Mouse (Mus musculus): Measurements from ENCODE around the gene Sgpp1.

Sgpp1 gene

DNA sequence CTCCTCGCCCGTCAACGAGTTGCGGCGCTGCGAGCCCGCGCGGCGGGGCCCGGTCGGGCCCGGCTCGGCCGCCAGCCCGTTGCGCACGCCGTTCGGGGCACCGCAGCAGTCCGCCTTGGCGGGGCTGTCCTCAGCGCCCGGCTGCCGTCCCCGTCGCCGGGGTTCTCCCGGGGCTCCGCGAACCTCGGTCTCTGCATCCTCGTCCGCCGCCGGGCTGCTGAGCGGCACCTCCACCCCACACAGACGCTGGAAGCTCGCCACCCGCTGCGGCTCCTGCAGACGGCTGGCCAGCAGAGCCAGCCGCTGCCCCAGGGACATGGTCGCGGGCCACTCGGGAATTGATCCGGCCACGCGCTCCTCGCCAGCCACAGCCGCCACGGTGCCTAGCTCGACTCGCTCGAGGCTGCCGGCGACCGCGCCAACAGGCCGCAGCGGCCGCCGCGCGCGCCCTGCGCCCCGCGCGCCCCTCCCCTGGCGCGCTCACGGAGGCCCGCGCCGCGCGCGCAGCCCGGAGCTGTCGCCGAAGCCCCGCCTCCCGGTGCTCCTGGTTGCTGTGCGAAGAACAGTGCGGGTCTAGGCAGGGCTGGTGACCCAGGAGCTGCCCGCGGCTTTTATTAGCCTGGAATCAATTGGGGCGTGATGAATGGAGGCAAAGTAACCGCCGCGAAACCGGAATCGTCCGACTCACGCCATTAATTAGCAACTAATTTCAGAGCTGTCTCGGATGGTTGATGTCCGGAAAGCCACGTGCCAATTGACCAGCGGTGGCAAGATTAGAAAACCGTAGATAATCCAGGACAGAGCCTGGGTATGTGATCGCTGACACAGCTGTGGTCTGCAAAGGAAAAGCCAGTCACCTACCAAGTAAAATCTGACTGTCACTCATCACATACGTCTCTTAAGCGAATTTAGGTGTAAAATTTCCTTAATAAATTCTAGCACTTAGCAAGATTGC, at the start of gene Sgpp1:
Sgpp1 (minus strand) TSS at position 484 of the 955 bp plus-strand sequence.
- DNase-seq (ENCODE audit: low read depth, low spot score) = peak; percentile 83

DNA sequence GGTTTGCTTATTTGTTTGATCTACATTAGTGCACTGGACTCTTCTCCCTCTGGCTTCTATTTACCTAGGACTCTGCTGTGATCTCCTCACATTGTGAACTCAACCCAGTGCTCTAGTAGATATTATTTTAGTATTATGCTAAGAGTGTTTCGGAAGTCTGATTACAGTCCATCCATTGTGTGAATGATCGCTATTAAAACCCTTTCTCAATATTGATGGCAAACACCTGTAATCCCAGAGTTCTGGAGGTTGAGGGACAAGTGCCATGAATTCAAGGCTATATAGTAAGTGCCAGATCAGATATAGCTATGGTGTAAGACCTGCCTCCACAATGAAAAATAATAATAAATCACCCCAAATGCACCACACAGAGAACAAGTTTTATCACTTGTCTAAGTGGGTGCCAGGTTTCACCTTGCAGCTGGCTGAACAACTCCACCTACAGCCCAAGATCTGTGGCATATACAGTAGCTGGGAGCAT, 48.8 kb upstream of the Sgpp1 start:
- DNase-seq (ENCODE audit: low read depth, low spot score) = no peak

DNA sequence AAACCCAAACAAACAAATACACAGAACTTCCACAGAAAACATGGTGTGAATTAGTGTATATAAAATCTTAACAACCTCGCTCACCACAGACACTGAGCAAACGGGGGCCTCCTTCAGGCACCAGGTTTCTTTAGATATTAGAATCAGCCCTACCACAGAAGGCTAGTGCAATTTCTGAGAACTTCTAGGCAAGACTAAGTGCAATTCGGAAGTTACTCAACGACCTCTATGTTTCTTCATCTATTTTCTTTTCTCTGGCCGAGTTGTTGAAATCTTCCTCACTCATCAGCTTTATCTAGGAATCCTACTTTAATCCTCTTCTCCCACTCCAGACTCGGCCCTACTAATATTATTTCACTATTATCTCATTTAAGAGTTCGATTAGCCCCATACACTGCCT, 46.5 kb upstream of the Sgpp1 start:
- DNase-seq (ENCODE audit: low read depth, low spot score) = no peak

DNA sequence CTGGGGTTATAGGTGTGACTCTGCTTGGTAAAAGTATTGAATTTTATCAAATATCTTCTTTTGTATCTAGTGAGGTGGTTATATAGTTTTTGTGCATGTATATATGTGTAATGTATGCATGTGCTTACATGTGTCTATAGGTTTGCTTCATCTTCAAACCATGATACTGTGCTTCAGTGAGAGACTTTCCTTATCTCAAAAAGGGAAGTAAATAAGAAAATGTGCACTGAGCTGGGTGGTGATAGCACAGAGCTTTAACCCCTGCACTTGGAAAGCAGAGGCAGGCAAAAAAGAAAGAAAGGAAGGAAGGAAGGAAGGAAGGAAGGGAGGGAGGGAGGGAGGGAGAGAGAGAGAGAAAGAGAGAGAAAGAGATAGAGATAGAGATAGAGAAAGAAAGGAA, 45.9 kb upstream of the Sgpp1 start:
- no peak for DNase-seq (ENCODE audit: low read depth, low spot score)

DNA sequence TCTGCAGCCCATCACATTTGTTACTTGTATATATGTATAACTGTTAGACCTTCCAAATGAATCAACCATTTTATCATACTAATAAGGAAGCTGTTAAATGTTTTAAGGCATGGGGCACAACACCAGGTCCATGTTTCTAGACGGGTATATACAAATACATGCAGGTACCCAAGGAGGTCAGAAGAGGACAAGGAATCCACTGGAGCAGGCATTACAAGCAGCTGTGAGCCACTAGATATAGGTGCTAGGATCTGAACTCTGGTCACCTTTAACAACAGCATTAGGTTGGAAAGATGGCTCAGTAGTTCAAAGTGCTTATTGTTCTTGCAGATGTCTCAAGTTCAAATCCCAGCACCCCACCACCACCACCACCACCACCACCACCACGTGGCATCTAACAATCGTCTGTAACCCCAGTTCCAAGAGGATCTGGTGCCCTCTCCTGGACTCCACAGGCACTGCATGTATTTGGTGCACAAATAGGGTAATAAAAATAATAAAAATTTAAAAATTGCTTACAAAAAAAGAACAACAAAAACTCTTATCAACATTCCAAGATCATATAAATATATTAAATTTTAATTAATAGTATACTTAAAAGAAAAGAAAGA, 37.0 kb upstream of the Sgpp1 start:
- peak; percentile 56 for DNase-seq (ENCODE audit: low read depth, low spot score)

DNA sequence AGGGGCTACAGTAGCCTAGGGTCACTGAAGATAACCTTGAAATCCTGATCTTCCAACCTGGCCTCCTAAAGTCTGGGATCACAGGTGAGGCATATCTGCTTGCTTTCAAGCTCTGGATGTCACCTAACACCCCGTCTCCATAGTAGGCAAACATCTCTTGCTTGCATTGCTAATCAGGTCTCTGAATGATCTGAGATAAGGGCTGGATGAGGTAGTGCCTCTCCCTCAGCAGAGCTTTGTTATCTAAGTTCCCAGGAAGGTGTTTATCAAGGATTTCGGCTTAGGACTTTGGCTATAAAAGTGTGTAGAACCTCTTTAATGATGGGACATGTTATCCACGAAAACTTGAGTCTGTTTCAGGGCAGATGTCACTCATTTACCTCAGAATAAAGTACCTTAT, 35.9 kb upstream of the Sgpp1 start:
- no peak for DNase-seq (ENCODE audit: low read depth, low spot score)

DNA sequence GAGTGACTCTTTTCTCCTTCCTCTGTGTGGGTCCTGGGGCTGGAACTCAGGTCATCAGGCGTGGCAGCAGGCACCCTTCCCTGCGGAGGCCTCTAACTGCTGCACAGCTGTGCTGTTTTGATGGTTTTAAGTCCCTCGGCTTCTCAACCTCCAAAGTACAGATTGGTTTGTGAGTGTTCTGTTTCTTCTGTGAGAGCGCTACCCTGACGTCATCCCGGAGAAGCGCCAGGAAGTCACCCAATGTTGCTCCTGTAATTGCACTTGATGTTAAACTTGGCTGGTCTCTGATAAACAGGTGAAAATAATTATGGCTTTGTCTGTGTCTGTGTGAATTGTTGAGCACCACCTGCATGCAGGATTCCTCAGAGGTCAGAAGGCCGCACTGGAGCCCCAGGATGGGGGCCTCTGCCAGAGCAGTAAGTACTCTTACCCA, 31.4 kb upstream of the Sgpp1 start:
- DNase-seq (ENCODE audit: low read depth, low spot score) = peak; percentile 16

DNA sequence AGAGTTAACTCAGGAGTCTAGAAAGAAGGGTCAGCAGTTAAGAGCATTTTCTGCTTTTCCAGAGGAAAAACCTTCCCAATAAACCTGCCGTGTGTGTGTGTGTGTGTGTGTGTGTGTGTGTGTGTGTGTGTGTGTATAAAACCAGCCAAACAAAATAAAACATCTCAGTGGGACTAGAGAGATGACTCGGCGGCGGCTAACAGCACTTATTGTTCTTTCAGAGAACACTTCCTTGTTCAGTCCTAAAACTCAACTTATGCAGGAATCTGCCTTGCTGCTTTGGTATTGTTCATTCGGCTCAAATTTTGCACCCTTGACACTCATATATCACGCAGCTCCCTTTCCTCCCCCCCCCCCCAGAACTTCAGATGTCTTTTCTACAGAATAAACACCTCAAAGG, 30.9 kb upstream of the Sgpp1 start:
- peak; percentile 13 for DNase-seq (ENCODE audit: low read depth, low spot score)

DNA sequence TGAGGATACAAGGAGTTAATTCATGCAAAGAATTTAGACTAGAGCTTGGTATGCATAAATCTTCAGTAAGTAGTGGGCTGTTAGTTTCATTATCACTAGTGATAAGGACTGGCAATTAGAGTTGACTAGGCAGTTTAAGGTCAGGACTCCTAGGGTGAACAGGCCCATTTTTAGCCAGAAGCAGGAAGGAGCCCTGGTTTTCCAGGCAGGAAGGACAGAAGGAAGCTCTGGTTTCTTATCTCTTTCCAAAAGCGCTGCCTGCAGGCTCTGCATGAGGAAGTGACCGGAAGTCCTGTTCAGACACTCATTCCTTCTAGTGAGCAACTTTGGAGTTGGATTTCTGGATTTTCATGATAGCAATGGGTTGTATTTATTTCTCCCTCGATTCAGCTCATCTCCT, 30.2 kb upstream of the Sgpp1 start:
- DNase-seq (ENCODE audit: low read depth, low spot score) = no peak

DNA sequence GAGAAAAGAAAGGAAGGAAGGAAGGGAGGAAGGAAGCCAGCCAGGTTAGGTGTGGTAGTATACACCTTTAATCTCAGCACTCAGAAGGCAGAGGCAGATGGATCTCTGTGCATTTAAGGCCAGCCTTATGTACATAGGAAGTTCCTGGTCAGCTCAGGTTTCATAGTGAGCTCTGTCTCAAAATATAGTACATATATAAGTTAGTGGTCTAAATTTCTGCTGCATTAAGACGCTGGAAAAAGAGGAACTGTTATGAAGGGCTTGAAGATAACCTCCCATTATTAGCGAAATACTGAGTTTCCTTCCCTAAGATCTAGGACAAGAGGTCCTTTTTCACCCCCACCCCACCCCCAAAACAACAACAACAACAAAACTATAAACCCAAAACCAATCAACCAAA, 20.9 kb upstream of the Sgpp1 start:
- DNase-seq (ENCODE audit: low read depth, low spot score) = no peak

DNA sequence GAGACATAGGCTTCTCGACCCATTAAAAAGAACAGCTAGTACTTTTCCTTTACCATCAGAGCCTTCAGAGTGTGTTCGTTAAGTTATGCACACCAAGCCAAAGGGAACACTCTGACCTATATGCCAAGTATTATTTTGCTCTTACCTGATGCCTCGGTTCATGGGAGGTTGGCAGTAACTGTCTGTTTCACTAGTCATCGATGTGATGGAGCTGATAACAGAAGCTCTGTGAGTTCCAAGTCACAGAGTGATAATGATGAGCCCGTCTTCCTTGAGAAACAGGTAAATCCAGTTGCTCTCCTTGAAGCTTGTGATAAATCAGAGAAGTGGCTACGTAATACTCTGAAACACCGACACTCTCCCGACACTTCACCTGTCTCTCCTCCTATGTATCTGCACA, 18.2 kb upstream of the Sgpp1 start:
- DNase-seq (ENCODE audit: low read depth, low spot score) = no peak

DNA sequence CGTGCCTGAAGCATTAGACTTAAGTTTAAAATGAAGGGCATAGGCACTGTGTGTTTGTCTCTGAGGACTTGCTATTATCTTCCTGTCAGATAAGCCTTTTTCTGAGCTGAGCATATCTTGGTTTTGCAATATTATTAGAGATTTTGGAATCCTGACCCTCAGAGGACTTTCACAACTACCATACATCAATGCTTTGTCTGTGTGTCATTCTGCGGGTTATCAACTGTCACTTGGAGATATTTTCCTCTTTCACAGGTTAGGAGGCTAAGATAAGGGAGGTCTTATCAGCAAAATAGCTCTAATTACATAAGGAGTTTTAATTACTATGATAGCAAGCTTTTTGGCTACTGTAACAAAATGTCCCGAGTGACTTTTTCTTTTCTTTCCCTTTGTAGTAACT, 16.5 kb upstream of the Sgpp1 start:
- no peak for DNase-seq (ENCODE audit: low read depth, low spot score)

DNA sequence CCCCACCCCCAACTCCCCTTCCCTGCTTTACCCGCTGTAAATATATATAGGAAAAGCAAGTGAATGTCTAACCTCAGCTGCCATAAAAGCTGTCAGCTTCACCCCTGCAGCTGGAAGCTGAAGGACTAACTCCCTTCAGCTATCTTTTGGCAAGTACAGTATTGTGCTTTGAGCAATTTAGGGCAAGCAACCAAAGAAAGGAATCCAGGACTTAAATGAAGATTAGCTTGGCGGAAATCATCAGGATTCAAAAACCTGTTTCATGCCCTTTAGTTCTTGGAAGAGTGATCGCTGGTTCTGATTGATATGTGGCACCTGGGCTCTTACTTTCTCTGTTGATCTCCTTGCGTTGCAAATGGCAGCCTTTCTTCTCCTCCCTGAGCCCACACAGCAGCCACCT, 13.0 kb upstream of the Sgpp1 start:
- no peak for DNase-seq (ENCODE audit: low read depth, low spot score)

DNA sequence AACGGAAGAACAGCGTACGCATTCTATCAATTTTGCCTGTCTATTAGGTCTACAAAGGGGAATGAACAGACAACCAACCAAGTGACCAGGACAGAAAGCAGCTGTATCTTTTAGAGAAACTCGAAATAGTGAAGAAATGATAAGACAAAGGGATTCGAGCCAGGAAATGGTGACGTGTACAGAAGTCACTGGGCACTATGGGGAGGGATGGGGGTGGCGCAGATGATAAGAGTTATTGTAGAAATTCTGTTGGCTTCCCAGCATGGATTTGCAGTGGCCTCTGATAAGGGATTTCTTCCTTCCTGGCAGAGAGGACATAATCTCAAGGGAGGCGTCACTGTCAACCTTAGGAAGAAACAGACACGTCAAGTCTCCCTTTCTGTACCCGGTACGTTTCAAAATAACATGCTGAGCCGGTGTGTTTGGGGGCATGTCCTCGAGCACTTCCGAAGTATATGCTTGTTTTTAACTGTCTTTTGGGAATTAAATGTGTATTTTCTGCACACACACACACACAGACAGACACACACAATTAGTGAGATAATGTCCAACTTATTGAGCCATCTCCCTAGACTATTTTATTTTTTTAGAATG, 10.3 kb upstream of the Sgpp1 start:
- no peak for DNase-seq (ENCODE audit: low read depth, low spot score)

DNA sequence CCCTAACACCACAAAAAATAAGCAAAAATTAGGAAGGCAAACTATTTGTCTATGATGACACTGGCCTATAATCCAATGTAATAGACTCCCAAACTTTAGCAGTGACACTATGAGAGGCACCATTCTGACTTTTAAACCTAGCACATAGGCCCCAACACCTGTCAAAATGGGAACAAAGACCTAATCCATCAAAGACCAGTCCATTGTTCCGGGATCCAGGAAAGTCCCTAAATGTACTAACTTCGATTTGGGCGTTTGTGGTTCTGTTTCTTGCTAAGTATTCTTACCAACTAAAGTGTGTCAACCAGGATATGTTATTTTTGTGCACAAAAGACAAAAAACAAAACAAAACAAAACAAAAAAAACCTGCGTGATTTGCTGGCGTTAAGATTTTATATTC, 6.6 kb upstream of the Sgpp1 start:
- no peak for DNase-seq (ENCODE audit: low read depth, low spot score)

DNA sequence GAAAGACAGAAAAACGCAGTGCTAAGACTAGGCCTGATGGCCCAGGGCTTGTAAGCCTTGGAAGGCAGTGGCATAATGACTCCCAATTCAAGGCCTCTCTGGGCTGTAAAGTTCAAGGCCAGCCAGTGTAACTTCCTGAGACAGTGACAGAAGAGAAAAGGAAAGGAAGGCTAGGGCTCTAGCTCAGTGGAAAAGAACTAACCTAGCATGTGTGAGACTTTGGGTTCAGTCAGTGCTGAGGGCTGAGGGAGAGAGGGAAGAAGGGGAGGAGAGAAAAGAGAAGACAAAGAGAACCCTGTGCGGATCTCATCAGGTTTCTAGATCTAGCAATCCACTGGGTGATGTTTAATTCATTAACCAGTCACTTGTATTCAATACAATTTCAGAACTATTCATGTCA, 5.7 kb upstream of the Sgpp1 start:
- no peak for DNase-seq (ENCODE audit: low read depth, low spot score)

DNA sequence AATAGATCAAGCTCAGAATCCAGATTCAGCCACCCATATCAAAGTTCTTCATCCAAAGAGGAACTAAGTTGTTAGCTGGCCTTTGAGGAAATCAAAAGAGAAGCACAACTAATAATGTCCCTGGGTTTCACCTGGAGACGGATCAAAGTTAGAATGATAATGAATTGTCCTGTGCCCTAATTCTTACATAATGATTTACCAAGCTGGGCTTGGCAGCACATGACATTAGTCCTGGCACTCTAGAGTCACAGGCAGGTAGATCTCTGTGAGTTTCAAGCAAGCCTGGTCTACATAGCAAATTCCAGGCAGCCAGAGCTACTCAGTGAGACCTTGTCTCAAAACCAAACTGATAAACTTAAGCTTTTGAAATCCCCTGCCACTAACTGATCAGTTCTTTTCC, 4.9 kb upstream of the Sgpp1 start:
- no peak for DNase-seq (ENCODE audit: low read depth, low spot score)

DNA sequence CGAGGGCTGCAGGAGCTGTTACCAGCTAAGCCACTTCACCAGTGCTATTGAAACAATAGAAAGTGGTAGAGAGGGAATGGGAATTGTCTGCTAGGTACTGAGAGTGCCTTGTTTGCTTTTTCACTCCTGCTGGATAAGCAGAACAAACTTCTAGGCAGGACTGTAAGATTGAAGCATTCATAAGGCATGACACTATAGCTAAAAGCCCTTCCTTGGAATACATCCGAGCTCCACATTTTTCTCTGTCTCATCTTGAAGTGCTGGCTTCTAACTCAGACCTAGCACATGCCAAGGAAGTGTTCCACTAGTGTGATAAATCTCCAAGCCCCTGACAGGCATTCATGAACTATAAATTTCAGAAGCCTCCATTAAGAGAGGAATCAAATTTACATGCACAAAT, 4.1 kb upstream of the Sgpp1 start:
- DNase-seq (ENCODE audit: low read depth, low spot score) = no peak

DNA sequence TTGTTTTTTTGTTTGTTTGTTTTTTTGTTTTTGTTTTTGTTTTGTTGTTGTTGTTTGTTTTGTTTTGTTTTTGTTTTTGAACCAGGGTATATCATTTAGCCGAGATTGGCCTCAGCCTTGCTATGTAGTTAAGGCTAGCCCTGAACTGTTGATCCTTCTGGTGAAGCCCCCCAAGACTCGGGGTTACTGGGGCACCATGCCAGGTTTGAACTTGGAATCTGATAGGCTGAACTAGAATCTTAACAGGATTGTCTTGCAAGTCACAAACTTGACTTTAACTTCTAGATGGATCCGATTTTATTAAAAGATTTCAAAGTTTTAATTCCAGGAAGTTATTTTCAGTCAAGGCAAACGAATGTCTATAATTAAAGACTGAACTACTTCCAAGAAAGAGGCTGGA, 767 bp upstream of the Sgpp1 start:
- DNase-seq (ENCODE audit: low read depth, low spot score) = no peak

DNA sequence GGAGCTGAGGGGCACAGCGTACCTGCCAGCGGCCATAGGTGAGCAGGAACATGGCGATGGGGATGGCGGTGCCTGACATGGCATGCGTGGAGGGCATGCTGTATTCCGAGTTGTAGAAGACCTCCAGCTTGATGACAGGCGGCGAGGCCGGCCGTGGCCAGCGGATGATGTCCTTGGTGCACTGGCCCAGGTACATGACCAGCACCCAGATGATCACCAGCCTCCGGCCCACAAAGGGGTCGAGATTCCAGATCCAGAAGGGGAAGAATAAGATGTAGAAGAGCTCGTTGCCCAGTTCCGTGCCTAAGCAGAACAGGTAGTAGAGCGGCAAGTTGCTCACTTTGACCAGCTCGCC, 661 bp downstream of the Sgpp1 start:
- DNase-seq (ENCODE audit: low read depth, low spot score) = peak; percentile 39

DNA sequence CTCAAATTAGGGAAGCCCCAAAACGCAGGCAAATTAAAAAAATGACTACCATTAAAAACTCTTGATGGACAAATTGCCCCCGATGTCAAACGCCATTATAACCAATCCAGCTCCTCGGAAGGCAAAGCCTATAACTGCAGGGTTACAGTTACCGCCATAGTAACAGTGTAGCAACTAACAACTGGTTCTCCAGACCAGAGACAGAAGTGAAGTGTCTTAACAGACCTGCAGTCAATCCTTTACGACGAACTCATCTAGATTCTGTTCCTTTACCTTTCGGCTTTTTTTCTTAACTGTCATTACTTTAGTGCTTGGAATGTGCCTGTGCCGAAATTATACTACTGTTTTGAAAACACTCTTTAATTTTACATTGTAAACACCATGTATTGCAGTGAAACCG, 1.4 kb downstream of the Sgpp1 start:
- DNase-seq (ENCODE audit: low read depth, low spot score) = peak; percentile 11

DNA sequence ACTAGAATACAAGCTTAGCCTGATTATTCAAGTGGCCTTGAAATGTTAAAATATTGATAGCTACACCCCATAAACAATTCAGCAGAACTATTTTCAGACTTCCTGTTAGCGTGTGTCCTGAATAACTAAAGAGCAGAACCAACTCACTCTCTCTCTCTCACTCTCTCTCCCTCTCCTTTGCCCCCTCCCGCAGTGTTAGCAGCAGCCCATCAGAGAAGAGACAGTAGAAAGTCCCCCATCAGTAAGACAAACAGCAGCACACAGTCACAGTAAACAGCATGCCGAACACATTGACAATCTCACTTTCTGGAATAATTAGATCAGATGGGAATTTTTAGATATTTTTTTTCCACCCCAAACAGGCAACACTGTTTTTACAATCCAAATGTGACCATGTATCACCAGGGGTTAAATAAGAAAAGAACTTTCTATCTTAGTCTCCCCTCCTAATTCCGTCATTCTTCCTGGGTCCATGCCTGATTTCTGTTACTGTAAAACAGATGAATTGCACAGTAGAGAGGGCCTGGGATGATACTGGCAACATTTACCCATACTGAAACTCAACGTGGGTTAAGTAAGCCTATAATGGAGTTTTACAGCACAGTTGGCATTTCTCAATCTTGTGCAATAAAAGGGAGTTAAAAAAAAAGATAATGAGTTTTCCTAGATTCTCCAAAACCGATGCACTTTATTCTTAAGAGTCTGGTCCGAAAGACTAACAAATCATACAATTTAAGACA, 2.0 kb downstream of the Sgpp1 start:
- no peak for DNase-seq (ENCODE audit: low read depth, low spot score)

Data from R1 (cell line).